Mouse (Mus musculus): ENCODE results near the gene Grin2b.

GRCm38 (mm10) chr6:136221894-136222293 is 48.6 kb upstream of the Grin2b start:
- no peak for TF ChIP-seq CTCF (IDR thresholded peaks at IDR 0.05; ENCODE audit: insufficient read depth, low read depth, low read length)
- TF ChIP-seq POLR2A (IDR thresholded peaks at IDR 0.05; ENCODE audit: insufficient read depth, low read depth, low read length), result no peak

All from olfactory bulb, adult 2 months (tissue).